Mouse (Mus musculus) small intestine, adult 2 months (tissue): ENCODE measurements around the gene Ribc2.

Experiments used
- CTCF ChIP-seq: fragments of 200-500 bp; IDR thresholded peaks from 2 replicates; pipeline ENCODE4 v1.5.1; 2012; ENCODE audit warnings: low read depth, mild to moderate bottlenecking, control low read depth, inconsistent platforms, low read length, moderate library complexity, mixed read lengths; ENCODE audit not compliant: insufficient replicate concordance, insufficient read length; ENCODE audit errors: extremely low read depth
- POLR2A ChIP-seq: fragments of 200-500 bp; IDR thresholded peaks from 2 replicates; pipeline ENCODE4 v1.6.1; 2012; ENCODE audit warnings: low read depth, mild to moderate bottlenecking, control low read depth, inconsistent platforms, low read length, moderate library complexity

DNA sequence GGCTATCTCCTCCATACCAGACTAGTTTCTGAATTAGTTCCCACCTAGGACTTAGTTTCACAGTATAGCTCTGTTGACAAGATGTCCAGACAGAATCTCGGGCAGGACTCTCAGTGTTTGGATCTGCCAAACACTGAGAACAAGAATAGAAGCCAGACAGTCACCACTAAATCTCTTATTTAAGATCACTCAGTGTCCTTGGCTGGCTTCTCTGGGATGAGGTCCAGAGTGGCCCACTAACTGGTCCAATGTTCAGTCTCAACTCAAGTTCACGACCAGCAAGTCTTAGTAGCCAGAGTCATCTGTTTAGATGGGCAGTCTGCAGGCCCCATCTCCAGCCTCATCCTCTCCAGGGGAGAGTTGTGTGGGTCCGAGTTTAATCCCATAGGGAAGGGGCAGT lies 20.7 kb downstream of the Ribc2 start:
- TF ChIP-seq POLR2A (no peak), CTCF (no peak)
